Mouse (Mus musculus): ENCODE results near the gene Copz2.

Copz2 gene

DNA sequence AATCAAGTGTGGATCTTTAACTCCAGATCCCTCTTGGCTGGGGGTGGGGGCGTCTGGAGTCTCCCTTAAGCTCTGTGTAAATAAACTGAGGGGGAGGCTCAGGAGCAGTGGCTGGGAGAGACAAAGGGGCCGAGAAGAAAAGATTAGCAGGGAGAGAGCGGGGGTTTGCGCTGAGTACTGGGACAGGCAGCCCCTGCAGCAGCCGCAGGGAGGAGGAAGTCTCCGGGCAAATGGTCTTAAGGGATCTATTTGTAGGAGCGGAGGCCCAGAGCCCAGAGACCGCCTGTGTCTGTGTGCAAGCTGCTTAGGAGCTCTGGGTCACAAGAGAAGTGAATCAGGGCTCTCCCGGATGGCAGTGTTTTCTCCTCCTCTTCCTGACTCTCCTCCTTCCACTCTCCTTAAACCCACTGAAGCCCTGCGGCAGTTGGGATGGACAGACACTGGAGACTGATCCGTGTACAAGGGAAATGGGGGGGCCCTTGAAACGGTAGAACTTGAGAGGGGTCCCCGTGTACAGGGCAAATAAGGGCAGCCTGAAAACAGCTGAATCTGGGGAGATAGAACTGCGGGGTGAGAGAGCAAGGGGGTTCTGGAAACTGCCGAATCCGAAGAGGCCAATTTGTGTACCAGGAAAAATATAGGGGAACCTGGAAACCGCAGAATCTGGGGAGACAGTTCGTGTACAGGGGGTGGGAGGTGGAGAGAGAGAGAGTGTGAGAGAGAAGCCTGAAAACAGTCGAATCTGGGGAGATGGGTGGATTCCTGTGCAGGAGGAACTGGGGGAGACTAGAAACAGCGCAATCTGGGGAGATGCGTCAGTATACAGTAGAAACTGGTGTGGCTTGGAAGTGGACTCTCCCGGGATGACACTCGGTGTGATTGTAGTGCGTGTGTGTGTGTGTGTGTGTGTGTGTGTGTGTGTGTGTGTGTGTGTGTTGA is 23.0 kb downstream of the Copz2 start:
- DNase-seq: peak; percentile 38

DNA sequence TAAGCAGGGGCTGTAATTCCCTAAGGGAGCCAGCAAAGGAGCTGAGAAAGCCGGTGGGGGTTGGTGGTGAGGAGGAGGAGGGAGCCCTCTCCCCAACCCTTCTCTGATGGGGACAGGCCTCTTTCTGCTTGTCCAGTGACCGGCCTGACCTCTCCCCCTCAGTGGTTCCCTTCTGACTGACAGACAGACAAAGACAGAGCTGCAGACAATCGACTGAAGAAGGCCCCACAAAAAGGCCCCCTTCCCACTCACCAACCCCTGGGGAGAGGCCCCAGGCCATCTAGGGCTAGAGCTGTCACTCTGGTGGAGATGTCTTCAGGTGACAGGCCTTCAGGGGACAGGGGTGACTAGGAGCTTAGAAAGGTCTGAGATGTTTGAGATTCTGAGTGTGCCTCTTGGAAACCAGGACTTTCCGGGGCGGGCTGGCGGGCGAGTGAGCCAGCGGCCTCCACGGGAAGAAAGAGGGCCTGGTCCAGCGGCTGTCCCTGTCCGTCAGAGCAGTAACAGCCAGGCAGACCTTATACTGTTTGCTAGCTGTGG is 24.0 kb downstream of the Copz2 start:
- no peak for DNase-seq

DNA sequence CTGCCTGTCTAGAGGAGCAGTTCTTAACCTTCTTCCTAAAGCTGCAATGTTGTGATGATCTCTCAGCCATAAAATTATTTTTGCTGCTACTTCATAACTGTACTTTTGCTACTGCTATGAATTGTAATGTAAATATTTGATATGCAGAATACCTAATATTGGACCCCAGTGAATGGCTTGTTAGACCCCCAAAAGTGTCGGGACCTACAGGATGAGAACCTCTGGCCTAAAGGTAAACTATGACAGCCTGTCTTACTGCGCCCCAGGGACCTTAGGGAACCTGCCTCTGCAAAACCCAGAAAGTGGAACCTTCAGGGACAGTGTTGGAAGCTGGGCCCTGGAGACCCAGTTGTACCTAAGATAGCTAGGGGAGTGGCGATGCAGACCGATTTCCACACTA is 25.6 kb downstream of the Copz2 start:
- no peak for DNase-seq

DNA sequence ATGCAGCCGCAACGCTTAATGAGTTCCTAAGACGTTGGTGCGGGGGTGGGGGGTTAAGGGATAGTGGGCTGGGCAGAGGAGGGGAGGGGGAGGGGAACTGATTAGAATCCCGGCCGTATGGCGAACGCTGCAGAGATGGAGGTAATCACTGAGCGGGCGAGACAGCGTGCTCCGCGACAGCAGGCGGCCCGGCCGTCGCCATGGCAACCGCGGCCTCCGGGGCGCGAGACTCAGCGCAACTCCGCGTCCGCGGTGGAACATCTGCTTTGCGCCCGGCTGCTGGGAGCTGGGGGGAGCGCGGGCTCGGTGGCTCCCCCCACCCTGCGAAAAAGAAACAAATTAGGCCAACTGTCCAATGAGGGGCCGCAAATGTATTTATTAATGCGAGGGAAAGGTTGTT is 26.1 kb downstream of the Copz2 start:
- peak; percentile 87 for DNase-seq

DNA sequence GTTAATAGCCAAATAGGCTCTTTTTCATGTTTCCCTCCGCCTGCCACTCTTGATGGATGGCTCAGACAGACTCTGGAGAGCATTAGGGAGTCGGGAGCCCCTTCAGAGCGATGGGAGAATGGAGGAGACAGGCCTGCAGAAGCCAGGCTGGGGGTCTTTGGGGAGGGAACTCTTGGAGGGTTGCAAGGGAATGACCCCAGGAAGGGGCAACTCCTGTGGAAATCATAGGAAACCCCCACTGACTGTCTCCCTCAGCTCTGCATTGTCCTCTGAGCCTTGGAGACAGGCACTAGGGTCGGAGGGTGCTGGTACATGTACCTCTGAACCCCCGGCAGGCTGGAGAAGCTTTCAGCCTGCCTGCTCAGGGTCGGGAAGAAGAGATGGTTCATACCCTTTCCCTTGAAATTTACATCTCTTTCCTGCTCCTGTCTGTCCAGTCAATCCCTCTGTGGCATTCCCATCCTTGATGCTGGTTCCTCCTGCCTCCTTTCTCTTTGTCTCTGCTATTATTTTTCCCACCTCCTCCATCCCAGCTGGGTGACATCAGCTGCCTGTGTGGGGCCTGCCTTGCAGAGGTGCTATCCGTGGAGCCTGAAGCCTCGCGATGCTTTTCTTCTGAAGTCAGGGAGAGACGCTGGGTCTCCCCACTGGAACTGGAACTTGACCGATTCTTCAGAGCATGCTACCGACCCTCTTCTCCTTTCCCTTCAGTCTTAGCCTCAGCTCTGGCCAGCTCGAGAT is 26.8 kb downstream of the Copz2 start:
- DNase-seq: no peak

DNA sequence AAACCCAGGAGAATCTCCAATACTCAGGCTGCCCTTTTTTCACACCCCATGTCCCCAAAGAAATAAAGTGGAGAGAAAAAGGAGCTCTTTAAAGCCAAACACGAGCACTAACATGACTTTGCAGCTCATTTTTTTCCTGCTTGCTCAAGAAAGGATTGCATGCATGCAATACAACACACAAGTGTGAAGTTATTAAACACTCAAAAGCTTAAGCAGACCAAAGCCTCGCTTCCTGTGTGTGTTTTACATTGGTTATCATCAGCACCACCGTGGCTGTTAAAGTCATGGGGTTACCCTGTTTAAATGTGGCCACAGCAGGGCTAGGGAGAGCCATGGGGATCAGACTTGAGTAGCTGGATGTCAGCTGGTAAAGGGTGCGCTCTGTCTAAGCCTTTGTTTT is 27.4 kb downstream of the Copz2 start:
- DNase-seq: no peak

DNA sequence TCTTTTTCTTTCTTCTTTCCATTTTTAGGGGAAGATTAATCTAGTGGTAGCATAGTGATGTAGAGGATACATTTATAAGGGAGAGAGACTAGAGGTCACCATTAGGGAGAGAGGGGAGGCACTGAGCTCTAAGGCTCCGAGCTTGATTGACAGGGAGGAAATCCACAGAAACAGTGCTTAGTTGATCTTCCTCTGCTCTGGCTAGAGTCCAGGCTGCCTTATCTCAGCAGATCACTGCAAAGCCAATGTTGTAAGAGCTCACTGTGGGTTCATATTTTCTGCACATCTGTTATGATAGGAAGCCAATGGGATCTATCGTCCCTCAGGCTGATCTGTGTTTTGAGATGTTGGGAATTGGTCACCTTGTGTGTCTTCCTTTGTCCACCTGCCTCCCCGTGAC is 29.0 kb downstream of the Copz2 start:
- DNase-seq: no peak

DNA sequence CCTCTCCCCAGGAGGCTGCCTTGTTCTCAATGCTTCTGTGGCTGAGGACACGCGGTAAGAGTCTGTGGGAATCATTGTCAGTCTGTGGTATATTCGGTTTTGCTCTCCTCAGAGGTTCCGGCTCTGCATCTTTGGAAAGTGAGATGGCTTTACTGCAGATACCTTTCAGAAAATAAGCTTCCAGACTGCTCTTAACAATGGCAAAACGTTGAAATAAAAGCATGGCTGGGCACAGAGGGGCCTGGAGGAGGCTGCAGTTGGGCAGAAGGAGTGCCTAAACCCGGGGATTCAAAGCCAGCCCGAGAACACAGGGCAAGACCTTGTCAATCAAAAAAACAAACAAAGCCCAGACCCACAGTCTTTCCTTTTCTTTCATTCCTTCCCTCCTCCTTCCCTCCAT is 29.7 kb downstream of the Copz2 start:
- DNase-seq: no peak

DNA sequence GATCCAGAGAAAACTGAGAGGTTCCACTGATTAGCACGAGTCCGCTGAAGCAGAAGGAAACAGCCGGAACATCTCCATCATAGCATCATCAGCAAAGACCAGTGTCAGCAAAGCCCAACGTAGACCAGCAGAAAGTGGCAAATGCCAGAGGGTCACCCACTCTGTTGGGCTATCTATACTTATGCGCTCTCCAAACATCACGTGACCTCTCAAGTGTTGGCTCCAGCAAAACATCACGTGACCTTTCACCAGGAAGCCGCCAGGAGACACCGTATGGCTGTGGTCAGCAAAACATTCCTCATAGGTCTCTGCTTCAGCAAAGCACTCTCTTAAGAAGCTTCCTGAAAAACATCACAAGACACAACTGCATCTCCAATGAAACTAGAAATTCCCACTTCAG is 30.6 kb downstream of the Copz2 start:
- DNase-seq: no peak

DNA sequence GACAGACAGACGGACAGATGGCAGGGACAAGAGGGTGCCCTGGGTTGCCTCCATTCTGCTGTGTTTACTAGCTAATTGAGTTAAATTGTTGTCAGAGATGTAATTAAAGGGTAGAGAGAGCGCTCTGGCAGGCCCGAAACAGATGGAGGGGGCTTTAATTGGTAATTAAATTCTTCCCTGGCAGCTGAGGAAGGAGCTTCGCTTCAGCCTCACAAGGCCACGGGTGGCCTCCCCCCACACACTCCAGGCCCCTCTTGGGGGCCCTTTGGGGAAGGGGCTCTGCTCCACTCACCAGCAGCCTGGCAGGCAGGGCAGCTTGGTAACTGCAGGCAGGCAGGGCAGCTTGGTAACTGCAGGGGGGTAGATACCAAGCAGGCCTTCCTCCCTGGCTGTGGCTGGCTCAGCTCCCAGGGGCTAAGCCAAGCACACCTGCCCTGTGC is 36.3 kb downstream of the Copz2 start:
- no peak for DNase-seq

DNA sequence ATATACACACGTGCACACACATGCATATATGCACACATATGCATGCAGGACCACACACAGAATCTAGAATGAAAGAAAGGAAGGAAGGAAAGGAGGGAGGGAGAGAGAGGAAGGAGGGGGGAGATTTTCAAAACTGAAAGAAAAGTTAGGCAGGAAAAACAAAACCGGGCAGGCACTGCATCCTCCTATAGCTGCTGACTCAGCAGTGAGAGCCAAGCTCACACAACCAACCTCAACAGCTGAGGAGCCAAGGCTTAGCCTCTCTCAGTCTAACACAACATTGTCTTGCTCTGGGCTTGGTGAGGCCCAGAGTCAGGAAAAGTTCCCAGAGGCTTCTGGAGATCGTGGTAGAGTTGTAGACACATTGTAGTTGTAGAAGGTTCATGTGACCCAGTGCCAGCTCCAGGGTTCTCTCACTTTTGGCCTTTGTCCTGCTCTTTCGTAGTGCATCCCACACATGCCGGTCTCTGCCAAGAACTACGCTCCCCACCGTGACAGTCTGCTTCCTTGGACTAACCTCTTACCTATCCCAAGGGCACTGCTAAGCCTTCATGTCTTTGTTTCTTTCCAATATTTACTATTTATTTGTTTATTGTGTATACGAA is 37.4 kb downstream of the Copz2 start:
- no peak for DNase-seq

DNA sequence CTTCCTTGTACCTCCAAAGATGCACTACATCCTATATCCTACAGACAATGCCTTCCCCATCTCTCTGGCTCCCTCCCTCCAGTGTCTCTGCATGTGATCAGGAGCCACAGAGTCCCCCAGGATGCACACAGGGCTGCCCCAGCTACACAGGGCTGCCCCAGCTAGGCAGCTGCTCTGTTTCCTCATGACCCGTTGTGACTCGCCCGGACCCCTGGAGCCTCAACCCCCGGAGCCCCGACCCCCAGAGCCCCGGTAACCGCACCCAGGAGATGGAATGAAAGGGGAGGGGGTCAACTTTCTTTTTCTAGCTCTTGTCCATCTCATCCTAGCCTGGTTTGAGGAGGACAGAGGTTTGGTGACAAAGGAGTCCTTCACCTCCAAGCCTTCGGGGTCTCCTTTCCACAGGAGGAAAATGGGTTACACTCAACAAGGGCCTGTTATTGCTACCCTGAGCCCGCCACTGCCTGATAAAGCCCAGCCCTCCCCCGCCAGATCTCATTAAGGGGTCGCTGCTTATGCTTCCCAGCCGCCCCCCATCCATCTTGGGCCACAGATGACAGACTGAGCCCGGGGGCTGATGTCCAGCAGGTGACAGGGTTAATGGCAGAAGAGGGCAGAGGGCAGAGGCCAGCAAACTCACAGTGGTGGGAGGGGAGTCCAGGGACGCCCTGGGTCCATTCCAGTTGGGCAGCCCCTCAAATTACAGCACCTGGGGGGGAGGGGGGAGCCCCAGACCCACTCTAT is 42.3 kb downstream of the Copz2 start:
- DNase-seq: no peak

DNA sequence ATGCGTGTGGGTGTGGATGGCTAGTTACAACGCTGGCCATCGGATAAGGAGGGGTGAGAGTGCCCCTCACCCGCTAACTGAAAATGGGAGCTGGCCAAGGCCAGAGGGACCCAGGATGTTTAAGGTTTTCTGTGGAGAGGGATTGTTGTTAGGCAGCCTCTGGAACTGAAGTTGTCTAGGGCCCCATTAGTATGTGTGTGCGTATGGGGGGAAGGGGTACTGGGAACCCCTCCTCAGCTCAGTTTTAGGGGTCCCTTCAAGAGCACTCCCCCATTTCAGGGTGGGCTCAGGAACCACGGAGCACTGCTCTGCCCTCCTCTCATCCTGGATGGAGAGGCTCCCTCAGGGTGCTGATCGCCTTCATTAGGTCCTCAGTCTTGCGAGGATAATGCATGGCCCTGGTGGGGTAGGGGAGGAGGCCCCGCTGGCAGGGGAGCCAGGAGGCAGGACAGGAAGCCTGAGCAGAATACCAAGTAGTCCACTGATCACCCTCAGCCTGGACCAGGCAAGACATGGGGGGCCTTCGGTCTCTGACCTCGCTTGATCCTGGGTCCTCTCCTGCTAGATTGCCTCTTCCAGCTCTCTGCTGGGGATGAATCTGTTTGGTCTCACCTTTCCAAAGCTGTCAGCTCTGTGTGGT is 43.7 kb downstream of the Copz2 start:
- no peak for DNase-seq

DNA sequence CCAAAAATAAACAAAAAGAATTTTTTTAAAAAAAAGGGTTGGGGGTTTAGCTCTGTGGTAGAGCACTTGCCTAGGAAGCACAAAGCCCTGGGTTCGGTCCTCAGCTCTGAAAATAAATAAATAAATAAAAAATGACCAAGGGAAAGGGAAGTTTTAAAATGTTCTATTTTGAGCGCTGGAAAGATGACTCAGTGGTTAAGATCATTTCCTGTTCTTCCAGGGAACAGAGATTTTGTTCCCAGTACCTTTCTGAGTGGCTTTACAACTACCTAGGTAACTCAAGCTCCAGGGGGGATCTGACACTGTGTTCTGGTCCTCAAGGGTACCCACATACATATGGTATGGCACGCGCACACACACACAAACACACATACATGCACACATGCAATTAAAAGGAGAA is 46.2 kb downstream of the Copz2 start:
- DNase-seq: no peak

DNA sequence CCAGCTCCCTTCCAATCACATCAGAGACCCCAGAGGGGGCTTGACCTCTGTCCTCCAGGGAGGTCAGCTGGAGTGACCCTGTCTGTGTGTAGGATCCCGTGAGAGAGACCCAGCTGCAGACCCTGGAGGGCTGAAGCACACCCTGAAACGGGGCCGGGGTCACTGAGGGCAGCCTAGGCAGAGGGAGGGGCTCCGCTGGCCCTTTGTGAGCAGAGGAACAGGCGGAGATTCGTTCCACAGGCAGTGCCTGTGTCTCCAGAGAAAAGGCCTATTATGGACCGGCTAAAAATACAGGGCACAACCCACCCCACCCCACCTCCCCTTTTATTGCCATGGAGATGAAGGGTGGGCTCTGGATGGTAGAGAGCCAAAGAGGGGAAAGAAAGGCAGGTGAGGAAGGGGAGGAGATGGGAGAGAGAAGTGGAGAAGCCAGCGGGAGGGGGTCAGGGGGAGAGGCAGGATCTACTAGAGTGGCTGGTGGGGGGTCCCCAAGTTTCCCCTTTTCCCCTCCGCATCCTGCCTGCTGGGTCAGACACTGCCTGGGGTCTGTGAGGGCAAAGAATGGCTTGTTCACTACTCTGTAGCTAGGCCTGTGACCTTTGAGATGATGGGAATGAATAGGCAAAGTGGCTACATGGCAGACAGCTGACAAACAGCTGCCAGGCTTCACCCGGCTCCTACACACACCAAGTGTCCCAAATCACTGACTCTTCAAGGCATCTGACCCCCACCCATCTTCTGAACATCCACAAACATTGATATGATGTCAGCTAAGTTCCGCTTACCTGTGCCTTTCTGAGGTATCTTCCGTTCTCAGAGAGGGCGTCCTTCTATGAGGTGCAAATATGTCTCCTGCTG is 50.0 kb downstream of the Copz2 start:
- no peak for DNase-seq

DNA sequence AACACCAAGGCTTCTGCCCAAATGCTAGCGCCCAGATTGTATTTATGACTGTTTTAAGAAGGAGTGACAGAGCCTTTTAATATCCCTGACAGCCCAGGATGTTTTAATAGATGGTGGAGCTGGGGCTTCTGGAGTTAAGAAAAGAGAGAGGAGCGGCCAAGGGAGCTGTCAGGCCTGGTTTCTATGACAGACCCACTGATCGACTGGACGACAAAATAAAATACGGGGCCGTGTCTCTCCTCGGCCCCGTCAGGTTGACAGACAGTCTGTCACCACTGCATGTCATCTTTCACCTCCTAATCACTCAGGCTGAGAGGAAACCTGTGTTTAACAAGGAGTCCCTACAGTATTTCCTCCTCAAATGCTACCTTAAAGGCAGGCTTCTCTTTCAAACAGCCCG is 51.7 kb downstream of the Copz2 start:
- DNase-seq: no peak

DNA sequence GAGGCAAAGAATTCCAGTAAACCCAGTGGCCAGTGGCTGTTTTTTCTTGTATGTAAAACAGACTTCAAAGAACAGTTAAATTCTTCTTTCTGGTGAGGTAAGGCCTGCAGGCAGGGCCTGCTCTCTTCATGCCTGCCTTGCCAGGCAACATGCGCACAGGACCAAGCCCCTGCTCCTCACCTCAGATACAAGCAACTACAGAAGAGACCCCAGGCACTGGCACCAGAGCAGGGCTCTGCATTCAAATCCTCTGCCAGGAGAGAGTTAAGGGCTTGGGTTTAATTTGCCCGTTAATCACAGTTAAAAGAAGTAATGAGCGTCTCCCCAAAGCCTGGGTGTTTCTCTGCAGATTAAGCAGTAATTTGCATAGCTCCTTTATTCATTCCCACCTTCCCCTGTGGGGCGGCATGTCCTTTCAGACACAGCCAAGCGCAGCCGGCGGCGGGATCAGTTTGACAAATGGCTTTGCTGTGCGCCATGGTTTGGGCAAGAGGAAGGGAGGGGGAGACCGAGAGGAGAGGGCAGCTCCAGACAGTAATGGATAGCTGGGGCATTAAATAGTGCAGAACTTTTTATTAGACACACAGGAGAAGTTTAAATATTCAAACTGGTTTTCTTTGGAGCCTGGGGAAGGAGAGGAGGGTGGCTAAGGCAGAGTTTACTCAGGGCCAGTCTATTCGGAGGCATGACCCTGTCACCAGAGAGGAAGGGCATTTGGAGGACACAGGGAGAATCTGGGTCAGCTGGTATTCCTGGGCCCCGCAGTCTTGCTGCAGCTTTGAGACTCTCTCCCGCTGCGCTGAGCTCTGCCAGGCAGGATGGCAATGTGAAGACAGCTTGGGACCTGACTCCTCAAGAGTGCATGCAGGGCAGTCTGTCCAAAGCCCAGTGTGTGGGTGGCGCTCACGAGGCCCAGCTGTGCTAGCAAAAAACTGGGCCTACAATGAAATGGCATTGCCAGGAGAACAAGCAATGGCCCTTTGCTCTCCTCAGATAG is 53.3 kb downstream of the Copz2 start:
- DNase-seq: peak; percentile 59

DNA sequence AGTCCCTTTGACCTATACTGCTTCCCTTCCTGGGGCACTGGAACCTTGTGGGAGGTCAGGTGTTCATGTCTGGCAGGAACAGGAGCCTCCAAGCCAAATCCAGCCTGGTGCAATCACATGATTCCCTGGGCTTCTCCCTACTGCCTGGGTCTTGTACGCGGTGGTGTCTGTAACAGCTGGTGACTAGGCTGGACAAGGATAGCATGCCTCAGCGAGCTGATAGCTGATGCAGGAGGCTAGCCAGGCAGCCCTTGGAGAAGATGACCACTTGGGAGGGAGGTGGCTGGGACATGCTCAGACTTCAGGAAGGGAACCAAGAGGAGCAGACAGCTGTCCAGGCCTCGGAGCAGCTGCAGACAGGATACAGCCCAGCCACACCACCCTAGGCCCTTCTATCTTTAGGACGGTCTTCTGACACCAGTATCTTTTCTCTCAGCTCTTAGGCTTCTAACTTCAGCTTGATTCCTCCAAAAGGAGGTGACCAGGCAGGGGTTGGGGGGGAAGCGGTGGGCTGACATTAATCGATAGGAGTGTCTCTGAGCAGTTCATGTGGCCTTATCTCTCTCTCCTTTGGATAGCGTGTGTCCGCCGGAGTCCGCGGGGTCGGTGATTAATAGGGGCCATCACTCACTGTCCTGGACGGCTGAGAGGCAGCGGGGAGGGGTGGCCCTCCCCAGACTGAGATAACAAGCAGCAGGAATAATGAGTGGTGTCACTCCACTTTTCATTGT is 56.9 kb downstream of the Copz2 start:
- no peak for DNase-seq

DNA sequence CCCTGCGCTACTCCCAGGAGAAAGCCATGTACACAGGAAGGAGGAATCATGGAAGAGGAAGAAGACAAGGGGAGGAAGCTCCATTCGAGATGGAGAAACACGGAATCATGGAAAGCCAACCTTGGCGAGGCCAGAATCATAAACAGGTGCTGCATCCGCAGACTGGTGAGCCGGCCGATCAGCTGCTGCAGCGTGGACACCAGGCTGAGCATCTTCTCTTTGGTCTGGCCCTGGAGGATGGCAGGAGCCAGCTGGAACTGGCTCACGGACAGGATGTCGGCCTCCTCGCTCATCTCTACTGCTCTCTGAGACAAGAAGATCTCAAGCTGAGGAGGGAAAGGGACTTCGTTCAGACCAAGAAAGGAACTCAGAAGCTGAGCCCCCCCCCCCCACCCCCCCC is 58.9 kb downstream of the Copz2 start:
- no peak for DNase-seq
